Mouse (Mus musculus) layer of hippocampus, adult 18-20 months (tissue): ENCODE results near the gene Eef2. TPM values are rescaled to one million over a fixed set of nuclear protein-coding genes. Genes with fewer than 3 reads are reported as not detected.
"Not testable (repeated sequence)": the region's sequence is repeated elsewhere in the genome, so short reads cannot be mapped to it uniquely, and the experiment has no call there.

Experiments used
- DNase-seq, 2 experiments: peaks; one replicate each; pipeline ENCODE4 v3.0.0; 2022; ENCODE audit warnings: low spot score in 2 of 2
- total RNA-seq, 2 experiments: library from RNA; stranded (reverse); gene quantifications; 2 replicates each; pipeline ENCODE4 v1.2.3; 2021

Eef2 gene
- total RNA-seq, 2 experiments from 2014 or later: 907 to 934 TPM

- no peak for DNase-seq
Measured at GRCm38 (mm10) chr10:81145778-81146177, 30.7 kb upstream of the Eef2 start.

DNA sequence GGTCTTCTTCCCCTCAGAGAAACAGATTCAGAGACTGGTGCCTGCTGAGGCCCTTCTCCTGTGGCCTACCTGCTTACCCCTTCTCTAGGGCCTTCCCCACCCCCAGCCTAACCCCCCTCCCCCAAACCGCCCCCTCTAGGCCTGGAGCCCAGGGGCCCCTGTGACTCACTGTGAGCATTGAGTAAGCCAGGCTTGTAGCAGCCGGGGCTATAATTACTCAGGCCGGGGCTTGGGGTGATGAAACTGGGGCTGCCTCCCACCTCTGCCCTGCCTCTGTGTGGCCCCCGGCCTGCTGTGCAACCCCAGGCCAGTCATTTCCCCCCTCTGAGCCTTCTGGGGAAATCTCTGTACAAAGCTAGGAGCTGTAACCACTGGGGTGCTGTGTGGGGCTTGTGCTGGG lies 30.1 kb upstream of the Eef2 start:
- no peak for DNase-seq

DNA sequence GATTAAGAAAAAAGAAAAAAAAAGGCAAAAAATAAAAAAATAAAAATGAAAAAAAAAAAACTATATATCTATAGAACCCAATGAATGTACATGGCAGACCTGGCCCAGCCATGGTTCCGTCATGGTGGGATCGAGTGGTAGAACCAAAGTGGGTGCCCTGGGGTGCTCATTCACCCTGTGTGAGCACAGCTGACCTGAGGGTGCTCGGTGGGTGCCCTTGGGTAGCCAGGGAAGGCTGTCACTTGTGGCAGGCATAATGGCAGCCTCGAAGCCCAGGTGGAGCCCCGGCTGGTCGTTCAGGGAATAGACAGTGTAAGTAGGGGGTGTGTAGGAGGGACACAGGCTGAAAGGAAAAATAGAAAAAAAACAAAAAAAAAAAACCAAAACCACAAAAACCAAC lies 25.2 kb upstream of the Eef2 start:
- DNase-seq: no peak

- DNase-seq: no peak
Measured at GRCm38 (mm10) chr10:81152609-81153008, 23.8 kb upstream of the Eef2 start.

GRCm38 (mm10) chr10:81154313-81154712 lies 22.1 kb upstream of the Eef2 start:
- no peak for DNase-seq

- no peak for DNase-seq
Measured at GRCm38 (mm10) chr10:81154736-81155135, 21.7 kb upstream of the Eef2 start.

- DNase-seq: no peak
Measured at GRCm38 (mm10) chr10:81161602-81162317, 14.7 kb upstream of the Eef2 start.

DNA sequence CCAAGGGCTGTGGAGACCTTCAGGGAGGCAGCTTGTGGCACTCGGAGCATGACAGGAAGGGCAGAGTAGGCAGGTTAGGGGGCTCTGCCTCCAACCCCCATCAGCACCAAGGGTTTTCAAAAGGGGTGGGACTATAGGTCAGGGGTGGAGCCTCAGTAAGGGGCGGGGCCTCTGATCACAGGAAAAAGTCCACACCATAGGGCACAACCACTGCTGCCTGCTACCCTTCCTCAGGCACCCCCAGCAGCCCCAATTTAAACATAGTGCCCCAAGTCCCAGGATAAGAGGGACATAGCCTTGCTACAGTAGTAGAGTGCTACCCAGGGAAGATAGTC lies 14.1 kb upstream of the Eef2 start:
- no peak for DNase-seq

- DNase-seq: no peak
Measured at GRCm38 (mm10) chr10:81165118-81165517, 11.3 kb upstream of the Eef2 start.

- peak; percentile 100 for DNase-seq
Measured at GRCm38 (mm10) chr10:81167200-81168086, 9.0 kb upstream of the Eef2 start, which contains the start of gene Pias4. Gene Pias4, minus strand, starts transcription at chr10:81167923.

DNA sequence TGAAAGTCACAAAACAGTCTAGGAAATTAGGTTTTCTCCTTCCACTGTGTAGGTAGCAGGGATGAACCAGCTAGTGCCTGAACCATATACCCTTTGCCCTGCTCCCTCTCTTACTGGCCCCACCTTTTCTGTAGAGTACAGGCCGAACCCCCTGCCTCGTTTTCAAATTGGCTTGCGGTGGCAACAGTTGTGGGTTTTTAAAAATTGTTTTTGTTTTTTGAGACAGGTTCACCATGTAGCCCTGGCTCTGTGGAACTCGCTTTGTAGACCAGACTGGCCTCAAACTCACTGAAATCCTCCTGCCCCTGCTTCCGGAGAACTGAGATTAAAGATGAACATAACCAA lies 8.4 kb upstream of the Eef2 start:
- DNase-seq: no peak

DNA sequence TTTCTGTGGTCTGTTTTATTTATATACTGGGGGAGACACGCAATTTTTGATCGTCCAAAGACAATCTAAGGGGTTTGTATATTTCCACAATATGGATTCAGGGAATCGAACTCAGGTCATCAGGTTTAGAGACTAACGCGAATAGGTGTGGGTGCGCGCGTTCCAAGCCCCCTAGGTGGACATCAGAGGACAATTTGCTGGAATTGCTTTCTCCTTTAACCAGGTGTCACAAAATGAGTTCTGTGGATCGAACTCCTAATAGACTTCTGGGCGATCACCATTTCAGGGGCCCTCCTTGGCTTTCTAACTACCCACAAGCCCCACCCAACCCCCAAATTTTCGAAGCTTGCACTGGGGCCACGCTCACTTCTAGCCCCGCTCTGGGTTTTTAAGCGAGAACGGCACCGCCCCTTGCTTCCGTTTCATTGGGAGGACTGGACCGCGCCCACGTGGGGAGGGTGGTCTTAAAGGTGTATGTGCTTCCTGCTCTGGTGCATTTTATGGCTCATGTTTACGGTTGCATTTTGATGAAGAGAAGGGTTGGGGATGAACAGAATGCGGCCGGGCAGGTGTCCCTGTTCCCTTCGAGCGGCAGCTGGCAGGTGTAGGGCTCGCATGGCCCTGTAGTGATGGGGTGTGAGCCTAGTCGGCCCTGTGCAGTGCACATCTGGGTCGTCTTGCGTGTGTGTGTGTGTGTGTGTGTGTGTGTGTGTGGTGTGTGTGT lies 7.7 kb upstream of the Eef2 start:
- DNase-seq: peak; percentile 58 to 82

DNA sequence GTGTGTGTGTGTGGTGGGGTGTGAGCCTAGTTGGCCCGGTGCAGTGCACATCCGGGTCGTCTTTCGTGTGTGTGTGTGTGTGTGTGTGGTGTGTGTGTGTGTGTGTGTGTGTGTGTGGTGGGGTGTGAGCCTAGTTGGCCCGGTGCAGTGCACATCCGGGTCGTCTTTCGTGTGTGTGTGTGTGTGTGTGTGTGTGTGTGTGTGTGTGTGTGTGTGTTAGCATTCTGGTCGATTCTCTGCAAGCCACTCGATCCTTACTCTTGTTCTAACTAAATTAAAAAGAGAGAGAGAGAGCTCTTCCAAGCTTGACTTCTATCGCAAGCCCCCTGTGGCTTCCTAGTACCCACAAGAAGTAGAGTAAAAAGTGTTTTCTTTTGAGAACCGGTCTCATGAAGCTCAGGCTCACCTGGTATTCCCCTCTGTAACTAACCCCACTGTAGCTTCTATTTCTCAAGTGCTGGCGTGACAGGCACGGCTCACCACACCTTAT lies 7.0 kb upstream of the Eef2 start:
- not testable (repeated sequence) for DNase-seq

- DNase-seq: peak; percentile 77 to 87
Measured at GRCm38 (mm10) chr10:81173132-81173531, 3.3 kb upstream of the Eef2 start.

DNA sequence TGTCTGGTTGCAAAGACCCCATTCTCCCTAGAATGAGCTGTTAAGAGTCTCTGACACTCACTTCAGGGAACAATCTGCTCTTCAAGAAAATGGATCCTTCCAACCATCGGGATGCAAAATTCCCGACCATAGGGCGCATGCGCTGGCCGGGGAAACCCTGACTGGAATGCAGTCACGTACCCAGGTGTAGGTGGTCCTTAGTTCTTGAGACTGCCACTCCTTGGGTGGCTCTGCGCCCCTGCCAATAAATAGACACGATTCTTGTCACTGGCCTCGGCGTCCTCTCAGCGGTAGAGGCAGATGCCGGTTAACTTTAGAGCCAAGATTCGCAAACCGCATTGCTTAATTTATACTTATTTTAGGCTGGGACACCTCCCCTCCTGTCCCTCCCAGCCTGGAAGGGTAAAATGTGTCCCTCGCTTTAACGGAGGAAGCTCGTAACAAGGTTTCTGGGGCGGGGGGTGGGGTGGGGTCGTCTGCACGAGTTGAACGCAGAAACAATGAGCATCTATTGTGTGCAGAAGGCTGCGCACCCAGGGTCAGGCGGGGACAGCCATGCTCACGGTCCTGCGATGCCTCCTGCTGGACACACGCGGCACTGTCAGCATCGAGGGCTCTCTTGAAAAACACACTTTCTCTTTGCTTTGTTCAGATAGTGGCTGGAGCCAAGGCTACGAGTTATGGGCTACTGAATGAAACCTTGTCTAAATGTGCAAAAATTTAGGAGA lies 1.6 kb upstream of the Eef2 start:
- peak; percentile 81 to 93 for DNase-seq

GRCm38 (mm10) chr10:81175345-81175701 lies 1.1 kb upstream of the Eef2 start:
- DNase-seq: not testable (repeated sequence)

- DNase-seq: no peak
Measured at GRCm38 (mm10) chr10:81175936-81176465, 430 bp upstream of the Eef2 start.

DNA sequence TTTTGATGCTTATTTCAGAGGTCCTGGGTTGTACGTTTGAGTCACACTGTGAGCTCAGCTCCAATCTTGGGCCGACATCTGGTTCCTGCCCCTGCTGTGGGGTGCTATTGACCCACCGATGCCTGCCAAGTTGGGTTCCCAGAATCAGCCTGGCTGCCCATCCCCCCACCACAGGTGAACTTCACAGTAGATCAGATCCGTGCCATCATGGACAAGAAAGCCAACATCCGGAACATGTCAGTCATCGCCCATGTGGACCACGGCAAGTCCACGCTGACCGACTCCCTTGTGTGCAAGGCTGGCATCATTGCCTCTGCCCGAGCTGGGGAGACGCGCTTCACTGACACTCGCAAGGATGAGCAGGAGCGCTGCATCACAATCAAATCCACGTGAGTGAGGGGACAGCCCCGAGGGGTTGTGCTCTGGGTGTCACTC lies 1.1 kb downstream of the Eef2 start:
- no peak for DNase-seq

DNA sequence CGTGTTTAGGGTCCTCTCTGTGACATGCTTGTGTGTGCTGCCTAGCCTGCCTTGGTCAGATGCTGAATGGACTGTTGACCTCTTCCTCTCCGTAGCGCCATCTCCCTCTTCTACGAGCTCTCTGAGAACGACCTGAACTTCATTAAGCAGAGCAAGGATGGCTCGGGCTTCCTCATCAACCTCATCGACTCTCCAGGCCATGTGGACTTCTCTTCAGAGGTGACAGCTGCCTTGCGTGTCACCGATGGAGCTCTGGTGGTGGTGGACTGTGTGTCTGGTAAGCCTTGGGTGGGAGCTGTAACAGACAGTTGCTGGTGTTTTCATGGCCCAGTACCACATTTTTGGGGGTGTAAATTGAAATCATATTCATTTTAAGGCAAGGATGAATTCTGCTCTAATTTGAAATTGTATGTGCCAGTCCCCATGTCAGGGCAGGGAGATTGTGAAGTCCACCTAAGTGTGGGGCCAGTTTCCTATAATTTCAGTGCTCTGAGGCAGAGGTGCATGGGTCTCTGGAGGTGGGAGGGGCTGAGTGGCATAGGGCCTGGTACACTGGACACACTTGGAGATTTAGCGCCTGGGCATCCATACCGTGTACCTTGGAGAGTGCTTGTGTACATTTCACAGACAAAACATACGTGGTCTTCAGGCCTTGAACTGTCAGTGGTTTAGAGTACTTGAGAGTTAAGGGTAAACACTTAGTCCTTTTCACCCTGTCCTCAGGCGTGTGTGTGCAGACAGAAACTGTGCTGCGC lies 1.7 kb downstream of the Eef2 start:
- peak in 1 of 2 experiments; percentile 41 for DNase-seq

DNA sequence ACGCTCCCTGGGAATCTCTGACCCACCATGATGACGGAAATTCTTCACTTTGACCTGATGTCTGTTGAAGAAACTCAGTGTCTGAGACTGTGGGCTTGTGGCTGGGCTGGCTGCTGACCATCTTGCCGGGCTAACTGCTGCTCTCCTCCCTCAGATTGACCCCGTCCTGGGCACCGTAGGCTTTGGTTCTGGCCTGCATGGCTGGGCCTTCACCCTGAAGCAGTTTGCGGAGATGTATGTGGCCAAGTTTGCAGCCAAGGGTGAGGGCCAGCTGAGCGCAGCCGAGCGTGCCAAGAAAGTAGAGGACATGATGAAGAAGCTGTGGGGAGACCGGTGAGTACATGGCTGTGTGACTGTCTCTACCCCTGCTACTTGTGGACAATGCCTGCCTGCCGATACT lies 2.5 kb downstream of the Eef2 start:
- DNase-seq: no peak
